Mouse (Mus musculus): ENCODE data around the gene Pprc1. TPM values are rescaled to one million over a fixed set of nuclear protein-coding genes. Genes with fewer than 3 reads are reported as not detected.

Pprc1 gene
- 36.8 and 46.7 TPM in 2 replicates for polyA plus RNA-seq (2014; fragmentation: Nextera tagmentation; extraction: Ambion mirVana)

- Histone ChIP-seq H3K36me3 (ENCODE audit: control insufficient read depth, insufficient read depth, low read length) (no peaks in the 10 kb centered on the region), H3K27me3 (ENCODE audit: control insufficient read depth, insufficient read depth, low read length) (no peaks in the 10 kb centered on the region), H3K27ac (ENCODE audit: low read depth, low read length) (peak within 1 kb of the TSS; percentile 98), H3K9me3 (replicated peaks; ENCODE audit: control insufficient read depth, low read length) (no peaks in the 10 kb centered on the region), H3K4me3 (ENCODE audit: low read depth, low read length) (peak within 1 kb of the TSS; percentile 96), H3K9ac (ENCODE audit: low read depth, low read length) (peak within 1 kb of the TSS; percentile 96), H3K4me1 (ENCODE audit: control insufficient read depth, insufficient read depth, low read length) (peaks cover 58% of the 10 kb centered on the region), H3K4me2 (peak within 1 kb of the TSS; percentile 84)
- WGBS (ENCODE audit: insufficient replicate concordance) = 0% methylated on average over 30 of the region's 34 CpGs
- ATAC-seq (replicated peaks; ENCODE audit: insufficient number of reproducible peaks, low FRiP score, low TSS enrichment) = 0 out of 2 replicates have a peak, but pooled peaks have one; percentile 0
These were observed at the start of gene Pprc1 for GRCm38 (mm10) chr19:46044271-46044992. Gene Pprc1, plus strand, starts transcription at chr19:46044886.

- ATAC-seq (replicated peaks; ENCODE audit: insufficient number of reproducible peaks, low FRiP score, low TSS enrichment) = no peak
- H3K4me3 ChIP-seq (ENCODE audit: low read depth, low read length) = peak overlapping the region; percentile 86
- 61% methylated on average over 5 of the region's 5 CpGs for WGBS (ENCODE audit: insufficient replicate concordance)
- no peaks in the 10 kb centered on the region; the same call in 1 of the 2 replicates for H3K36me3 ChIP-seq (ENCODE audit: control insufficient read depth, insufficient read depth, low read length)
- peak overlapping the region; percentile 94; the same call in 1 of the 2 replicates for H3K27ac ChIP-seq (ENCODE audit: low read depth, low read length)
- H3K9me3 ChIP-seq (replicated peaks; ENCODE audit: control insufficient read depth, low read length) = peaks cover 2% of the 10 kb centered on the region; the same call in 1 of the 2 replicates
- peak overlapping the region; percentile 97 for H3K9ac ChIP-seq (ENCODE audit: low read depth, low read length)
- peak overlapping the region; percentile 79 for H3K4me2 ChIP-seq
- no peaks in the 10 kb centered on the region for H3K27me3 ChIP-seq (ENCODE audit: control insufficient read depth, insufficient read depth, low read length)
- no peaks in the 10 kb centered on the region for H3K4me1 ChIP-seq (ENCODE audit: control insufficient read depth, insufficient read depth, low read length)
These were observed 47.3 kb upstream of the Pprc1 start for GRCm38 (mm10) chr19:45997365-45997764.

- Histone ChIP-seq H3K9ac (ENCODE audit: low read depth, low read length) (peak within 1 kb of the TSS; percentile 97), H3K9me3 (replicated peaks; ENCODE audit: control insufficient read depth, low read length) (peaks cover 2% of the 10 kb centered on the region; the same call in 1 of the 2 replicates), H3K4me3 (ENCODE audit: low read depth, low read length) (peak within 1 kb of the TSS; percentile 86), H3K4me1 (ENCODE audit: control insufficient read depth, insufficient read depth, low read length) (no peaks in the 10 kb centered on the region), H3K4me2 (peak within 1 kb of the TSS; percentile 79), H3K27ac (ENCODE audit: low read depth, low read length) (peak within 1 kb of the TSS; percentile 94), H3K27me3 (ENCODE audit: control insufficient read depth, insufficient read depth, low read length) (no peaks in the 10 kb centered on the region), H3K36me3 (ENCODE audit: control insufficient read depth, insufficient read depth, low read length) (no peaks in the 10 kb centered on the region; the same call in 1 of the 2 replicates)
- 1% methylated on average over 73 of the region's 76 CpGs for WGBS (ENCODE audit: insufficient replicate concordance)
- peak; percentile 90 for ATAC-seq (replicated peaks; ENCODE audit: insufficient number of reproducible peaks, low FRiP score, low TSS enrichment)
These were observed 46.6 kb upstream of the Pprc1 start, which contains the start of gene Armh3 for GRCm38 (mm10) chr19:45997785-45998693. Gene Armh3, minus strand, starts transcription at chr19:45998488.

GRCm38 (mm10) chr19:45998694-45999217 lies 45.9 kb upstream of the Pprc1 start:
- no peak for ATAC-seq (replicated peaks; ENCODE audit: insufficient number of reproducible peaks, low FRiP score, low TSS enrichment)
- H3K36me3 ChIP-seq (ENCODE audit: control insufficient read depth, insufficient read depth, low read length) = no peaks in the 10 kb centered on the region; the same call in 1 of the 2 replicates
- peak overlapping the region; percentile 79 for H3K4me2 ChIP-seq
- H3K9me3 ChIP-seq (replicated peaks; ENCODE audit: control insufficient read depth, low read length) = peaks cover 2% of the 10 kb centered on the region; the same call in 1 of the 2 replicates
- peak overlapping the region; percentile 86 for H3K4me3 ChIP-seq (ENCODE audit: low read depth, low read length)
- H3K9ac ChIP-seq (ENCODE audit: low read depth, low read length) = peak overlapping the region; percentile 97
- 12% methylated on average over 8 of the region's 8 CpGs for WGBS (ENCODE audit: insufficient replicate concordance)
- no peaks in the 10 kb centered on the region for H3K27me3 ChIP-seq (ENCODE audit: control insufficient read depth, insufficient read depth, low read length)
- H3K27ac ChIP-seq (ENCODE audit: low read depth, low read length) = no peak overlapping the region
- H3K4me1 ChIP-seq (ENCODE audit: control insufficient read depth, insufficient read depth, low read length) = no peaks in the 10 kb centered on the region

GRCm38 (mm10) chr19:45999378-45999777 lies 45.3 kb upstream of the Pprc1 start:
- H3K27me3 ChIP-seq (ENCODE audit: control insufficient read depth, insufficient read depth, low read length) = 0 out of 2 replicates have a peak, but pooled peaks cover 2% of the 10 kb centered on the region
- peaks cover 2% of the 10 kb centered on the region; the same call in 1 of the 2 replicates for H3K9me3 ChIP-seq (replicated peaks; ENCODE audit: control insufficient read depth, low read length)
- ATAC-seq (replicated peaks; ENCODE audit: insufficient number of reproducible peaks, low FRiP score, low TSS enrichment) = no peak
- no peak overlapping the region for H3K4me2 ChIP-seq
- no peaks in the 10 kb centered on the region; the same call in 1 of the 2 replicates for H3K36me3 ChIP-seq (ENCODE audit: control insufficient read depth, insufficient read depth, low read length)
- no peak overlapping the region for H3K27ac ChIP-seq (ENCODE audit: low read depth, low read length)
- WGBS (ENCODE audit: insufficient replicate concordance) = 71% methylated on average over 1 of the region's 1 CpGs
- H3K4me1 ChIP-seq (ENCODE audit: control insufficient read depth, insufficient read depth, low read length) = peaks cover 5% of the 10 kb centered on the region
- no peak overlapping the region for H3K9ac ChIP-seq (ENCODE audit: low read depth, low read length)
- no peak overlapping the region for H3K4me3 ChIP-seq (ENCODE audit: low read depth, low read length)

GRCm38 (mm10) chr19:46002279-46002678 lies 42.4 kb upstream of the Pprc1 start:
- Histone ChIP-seq H3K4me1 (ENCODE audit: control insufficient read depth, insufficient read depth, low read length) (peaks cover 10% of the 10 kb centered on the region), H3K36me3 (ENCODE audit: control insufficient read depth, insufficient read depth, low read length) (no peaks in the 10 kb centered on the region; the same call in 1 of the 2 replicates), H3K4me3 (ENCODE audit: low read depth, low read length) (no peak overlapping the region), H3K27ac (ENCODE audit: low read depth, low read length) (no peak overlapping the region), H3K9me3 (replicated peaks; ENCODE audit: control insufficient read depth, low read length) (no peaks in the 10 kb centered on the region), H3K27me3 (ENCODE audit: control insufficient read depth, insufficient read depth, low read length) (0 out of 2 replicates have a peak, but pooled peaks cover 2% of the 10 kb centered on the region), H3K9ac (ENCODE audit: low read depth, low read length) (no peak overlapping the region), H3K4me2 (no peak overlapping the region)
- no peak for ATAC-seq (replicated peaks; ENCODE audit: insufficient number of reproducible peaks, low FRiP score, low TSS enrichment)
- WGBS (ENCODE audit: insufficient replicate concordance) = 75% methylated on average over 9 of the region's 9 CpGs

GRCm38 (mm10) chr19:46003371-46004226 lies 41.1 kb upstream of the Pprc1 start, which contains the start of gene Hps6:
Gene Hps6, plus strand, starts transcription at chr19:46003508.
- Histone ChIP-seq H3K9me3 (replicated peaks; ENCODE audit: control insufficient read depth, low read length) (no peaks in the 10 kb centered on the region), H3K4me1 (ENCODE audit: control insufficient read depth, insufficient read depth, low read length) (peaks cover 10% of the 10 kb centered on the region), H3K27ac (ENCODE audit: low read depth, low read length) (no peak within 1 kb of the TSS), H3K9ac (ENCODE audit: low read depth, low read length) (peak within 1 kb of the TSS; percentile 82), H3K36me3 (ENCODE audit: control insufficient read depth, insufficient read depth, low read length) (no peaks in the 10 kb centered on the region; the same call in 1 of the 2 replicates), H3K4me2 (peak within 1 kb of the TSS; percentile 100), H3K27me3 (ENCODE audit: control insufficient read depth, insufficient read depth, low read length) (0 out of 2 replicates have a peak, but pooled peaks cover 2% of the 10 kb centered on the region), H3K4me3 (ENCODE audit: low read depth, low read length) (peak within 1 kb of the TSS; percentile 79)
- under 1% methylated on average over 70 of the region's 70 CpGs for WGBS (ENCODE audit: insufficient replicate concordance)
- peak; percentile 88 for ATAC-seq (replicated peaks; ENCODE audit: insufficient number of reproducible peaks, low FRiP score, low TSS enrichment)

All from heart, embryonic 11.5 days (tissue).